Mouse (Mus musculus): Measurements from ENCODE around the gene Hus1. TPM values are rescaled to one million over a fixed set of nuclear protein-coding genes. Genes with fewer than 3 reads are reported as not detected.

Hus1 gene
- polyA plus RNA-seq, 1 experiment from 2014 or later: 29.1 TPM

GRCm38 (mm10) chr11:9014740-9015139 is 3.7 kb upstream of the Hus1 start:
- ATAC-seq (replicated peaks; ENCODE audit: low FRiP score) (no peak), DNase-seq (ENCODE audit: low spot score) (no peak)
- Histone ChIP-seq H3K4me2 (ENCODE audit: low read depth, low read length, severe bottlenecking) (no peak overlapping the region), H3K27me3 (ENCODE audit: control insufficient read depth, insufficient read depth, low read length) (no peaks in the 10 kb centered on the region), H3K36me3 (ENCODE audit: control insufficient read depth, insufficient read depth, low read length) (no peaks in the 10 kb centered on the region), H3K27ac (ENCODE audit: low read depth, low read length) (no peak overlapping the region), H3K9ac (ENCODE audit: low read length) (no peak overlapping the region), H3K9me3 (ENCODE audit: control insufficient read depth, low read length) (no peaks in the 10 kb centered on the region), H3K4me3 (ENCODE audit: low read depth, low read length) (no peak overlapping the region), H3K4me1 (replicated peaks; ENCODE audit: control insufficient read depth, insufficient read depth, low read length) (peaks cover 3% of the 10 kb centered on the region; the same call in 1 of the 2 replicates)
- WGBS: 86% methylated on average over 3 of the region's 3 CpGs

- H3K27ac ChIP-seq (ENCODE audit: low read depth, low read length): no peak overlapping the region
- peaks cover 3% of the 10 kb centered on the region; the same call in 1 of the 2 replicates for H3K4me1 ChIP-seq (replicated peaks; ENCODE audit: control insufficient read depth, insufficient read depth, low read length)
- H3K27me3 ChIP-seq (ENCODE audit: control insufficient read depth, insufficient read depth, low read length): no peaks in the 10 kb centered on the region
- H3K36me3 ChIP-seq (ENCODE audit: control insufficient read depth, insufficient read depth, low read length): no peaks in the 10 kb centered on the region; the same call in 1 of the 2 replicates
- no peak for DNase-seq (ENCODE audit: low spot score)
- 1% methylated on average over 3 of the region's 3 CpGs for WGBS
- H3K4me3 ChIP-seq (ENCODE audit: low read depth, low read length): peak overlapping the region; percentile 69
- H3K9ac ChIP-seq (ENCODE audit: low read length): peak overlapping the region; percentile 88
- H3K9me3 ChIP-seq (ENCODE audit: control insufficient read depth, low read length): no peaks in the 10 kb centered on the region
- peak overlapping the region; percentile 75 for H3K4me2 ChIP-seq (ENCODE audit: low read depth, low read length, severe bottlenecking)
- peak; percentile 40 for ATAC-seq (replicated peaks; ENCODE audit: low FRiP score)
These were observed 357 bp upstream of the Hus1 start for GRCm38 (mm10) chr11:9011348-9011747.

GRCm38 (mm10) chr11:9010416-9010815 is 575 bp downstream of the Hus1 start:
- H3K4me2 ChIP-seq (ENCODE audit: low read depth, low read length, severe bottlenecking): peak overlapping the region; percentile 75
- DNase-seq (ENCODE audit: low spot score): peak; percentile 70
- peak; percentile 69 for ATAC-seq (replicated peaks; ENCODE audit: low FRiP score)
- H3K9me3 ChIP-seq (ENCODE audit: control insufficient read depth, low read length): no peaks in the 10 kb centered on the region
- H3K9ac ChIP-seq (ENCODE audit: low read length): peak overlapping the region; percentile 88
- peak overlapping the region; percentile 90 for H3K27ac ChIP-seq (ENCODE audit: low read depth, low read length)
- peak overlapping the region; percentile 69 for H3K4me3 ChIP-seq (ENCODE audit: low read depth, low read length)
- under 1% methylated on average over 7 of the region's 7 CpGs for WGBS
- H3K36me3 ChIP-seq (ENCODE audit: control insufficient read depth, insufficient read depth, low read length): no peaks in the 10 kb centered on the region; the same call in 1 of the 2 replicates
- peaks cover 3% of the 10 kb centered on the region; the same call in 1 of the 2 replicates for H3K4me1 ChIP-seq (replicated peaks; ENCODE audit: control insufficient read depth, insufficient read depth, low read length)
- no peaks in the 10 kb centered on the region for H3K27me3 ChIP-seq (ENCODE audit: control insufficient read depth, insufficient read depth, low read length)

GRCm38 (mm10) chr11:9008761-9009160 is 2.2 kb downstream of the Hus1 start:
- Histone ChIP-seq H3K4me3 (ENCODE audit: low read depth, low read length) (no peak overlapping the region), H3K4me1 (replicated peaks; ENCODE audit: control insufficient read depth, insufficient read depth, low read length) (peaks cover 3% of the 10 kb centered on the region; the same call in 1 of the 2 replicates), H3K36me3 (ENCODE audit: control insufficient read depth, insufficient read depth, low read length) (peaks cover 3% of the 10 kb centered on the region), H3K4me2 (ENCODE audit: low read depth, low read length, severe bottlenecking) (no peak overlapping the region), H3K9ac (ENCODE audit: low read length) (no peak overlapping the region), H3K9me3 (ENCODE audit: control insufficient read depth, low read length) (no peaks in the 10 kb centered on the region), H3K27ac (ENCODE audit: low read depth, low read length) (no peak overlapping the region), H3K27me3 (ENCODE audit: control insufficient read depth, insufficient read depth, low read length) (no peaks in the 10 kb centered on the region)
- DNase-seq (ENCODE audit: low spot score) (no peak), ATAC-seq (replicated peaks; ENCODE audit: low FRiP score) (no peak)
- 92% methylated on average over 5 of the region's 5 CpGs for WGBS

- DNase-seq (ENCODE audit: low spot score) (no peak), ATAC-seq (replicated peaks; ENCODE audit: low FRiP score) (no peak)
- Histone ChIP-seq H3K27ac (ENCODE audit: low read depth, low read length) (no peak overlapping the region), H3K9ac (ENCODE audit: low read length) (no peak overlapping the region), H3K9me3 (ENCODE audit: control insufficient read depth, low read length) (no peaks in the 10 kb centered on the region; the same call in 1 of the 2 replicates), H3K27me3 (ENCODE audit: control insufficient read depth, insufficient read depth, low read length) (no peaks in the 10 kb centered on the region), H3K4me1 (replicated peaks; ENCODE audit: control insufficient read depth, insufficient read depth, low read length) (no peaks in the 10 kb centered on the region), H3K4me3 (ENCODE audit: low read depth, low read length) (no peak overlapping the region), H3K36me3 (ENCODE audit: control insufficient read depth, insufficient read depth, low read length) (no peaks in the 10 kb centered on the region; the same call in 1 of the 2 replicates), H3K4me2 (ENCODE audit: low read depth, low read length, severe bottlenecking) (no peak overlapping the region)
- 77% methylated on average over 4 of the region's 4 CpGs for WGBS
These were observed 22.9 kb downstream of the Hus1 start for GRCm38 (mm10) chr11:8988084-8988483.

GRCm38 (mm10) chr11:8986058-8986457 is 24.9 kb downstream of the Hus1 start:
- Histone ChIP-seq H3K4me1 (replicated peaks; ENCODE audit: control insufficient read depth, insufficient read depth, low read length) (no peaks in the 10 kb centered on the region), H3K27ac (ENCODE audit: low read depth, low read length) (no peak overlapping the region), H3K4me3 (ENCODE audit: low read depth, low read length) (no peak overlapping the region), H3K9me3 (ENCODE audit: control insufficient read depth, low read length) (no peaks in the 10 kb centered on the region), H3K4me2 (ENCODE audit: low read depth, low read length, severe bottlenecking) (no peak overlapping the region), H3K36me3 (ENCODE audit: control insufficient read depth, insufficient read depth, low read length) (no peaks in the 10 kb centered on the region; the same call in 1 of the 2 replicates), H3K9ac (ENCODE audit: low read length) (no peak overlapping the region), H3K27me3 (ENCODE audit: control insufficient read depth, insufficient read depth, low read length) (no peaks in the 10 kb centered on the region)
- ATAC-seq (replicated peaks; ENCODE audit: low FRiP score) (no peak), DNase-seq (ENCODE audit: low spot score) (no peak)

- Histone ChIP-seq H3K9ac (ENCODE audit: low read length) (no peak overlapping the region), H3K4me2 (ENCODE audit: low read depth, low read length, severe bottlenecking) (no peak overlapping the region), H3K27ac (ENCODE audit: low read depth, low read length) (no peak overlapping the region), H3K27me3 (ENCODE audit: control insufficient read depth, insufficient read depth, low read length) (no peaks in the 10 kb centered on the region), H3K4me1 (replicated peaks; ENCODE audit: control insufficient read depth, insufficient read depth, low read length) (no peaks in the 10 kb centered on the region), H3K9me3 (ENCODE audit: control insufficient read depth, low read length) (no peaks in the 10 kb centered on the region), H3K4me3 (ENCODE audit: low read depth, low read length) (no peak overlapping the region), H3K36me3 (ENCODE audit: control insufficient read depth, insufficient read depth, low read length) (no peaks in the 10 kb centered on the region)
- DNase-seq (ENCODE audit: low spot score) (peak; percentile 88), ATAC-seq (replicated peaks; ENCODE audit: low FRiP score) (peak; percentile 42; the same call in 1 of the 2 replicates)
- 40% methylated on average over 6 of the region's 6 CpGs for WGBS
These were observed 27.6 kb downstream of the Hus1 start for GRCm38 (mm10) chr11:8983237-8983861.

- Histone ChIP-seq H3K9me3 (ENCODE audit: control insufficient read depth, low read length) (no peaks in the 10 kb centered on the region), H3K36me3 (ENCODE audit: control insufficient read depth, insufficient read depth, low read length) (no peaks in the 10 kb centered on the region), H3K4me1 (replicated peaks; ENCODE audit: control insufficient read depth, insufficient read depth, low read length) (no peaks in the 10 kb centered on the region), H3K27ac (ENCODE audit: low read depth, low read length) (no peak overlapping the region), H3K4me2 (ENCODE audit: low read depth, low read length, severe bottlenecking) (no peak overlapping the region), H3K9ac (ENCODE audit: low read length) (no peak overlapping the region), H3K27me3 (ENCODE audit: control insufficient read depth, insufficient read depth, low read length) (no peaks in the 10 kb centered on the region), H3K4me3 (ENCODE audit: low read depth, low read length) (no peak overlapping the region)
- WGBS: 89% methylated on average over 4 of the region's 4 CpGs
- ATAC-seq (replicated peaks; ENCODE audit: low FRiP score) (no peak), DNase-seq (ENCODE audit: low spot score) (no peak)
These were observed 32.8 kb downstream of the Hus1 start for GRCm38 (mm10) chr11:8978154-8978553.

- no peak for ATAC-seq (replicated peaks; ENCODE audit: low FRiP score)
- WGBS: 64% methylated on average over 3 of the region's 3 CpGs
- H3K9me3 ChIP-seq (ENCODE audit: control insufficient read depth, low read length): no peaks in the 10 kb centered on the region
These were observed 37.8 kb downstream of the Hus1 start, which contains the start of gene Pkd1l1 for GRCm38 (mm10) chr11:8973166-8973565. Pkd1l1 (minus strand) TSS chr11:8973266.

More at GRCm38 (mm10) chr11:8973166-8973565, 37.8 kb downstream of the Hus1 start, which contains the start of gene Pkd1l1:
- H3K4me1 ChIP-seq (replicated peaks; ENCODE audit: control insufficient read depth, insufficient read depth, low read length): no peaks in the 10 kb centered on the region
- H3K4me3 ChIP-seq (ENCODE audit: low read depth, low read length): no peak within 1 kb of the TSS
- H3K27ac ChIP-seq (ENCODE audit: low read depth, low read length): no peak within 1 kb of the TSS
- no peaks in the 10 kb centered on the region for H3K36me3 ChIP-seq (ENCODE audit: control insufficient read depth, insufficient read depth, low read length)
- H3K9ac ChIP-seq (ENCODE audit: low read length): no peak within 1 kb of the TSS
- no peaks in the 10 kb centered on the region for H3K27me3 ChIP-seq (ENCODE audit: control insufficient read depth, insufficient read depth, low read length)
- H3K4me2 ChIP-seq (ENCODE audit: low read depth, low read length, severe bottlenecking): no peak within 1 kb of the TSS
- DNase-seq (ENCODE audit: low spot score): no peak

Measured in forebrain, embryonic 11.5 days (tissue).